Mouse (Mus musculus) heart, embryonic 11.5 days (tissue): ENCODE data around the gene Bmp2k. TPM values are rescaled to one million over a fixed set of nuclear protein-coding genes. Genes with fewer than 3 reads are reported as not detected.

Experiments
- ATAC-seq: fragments of 200-750 bp; cut with Nextera tagmentation; replicated peaks from 2 replicates; pipeline ENCODE4 v1.8.0; 2017; ENCODE audit warnings: moderate library complexity; ENCODE audit not compliant: insufficient number of reproducible peaks, low FRiP score, low TSS enrichment
- H3K27ac ChIP-seq: fragments of 300-500 bp; sonication (generic); 2 replicates; pipeline ENCODE4 v1.5.1; 2014; ENCODE audit warnings: mild to moderate bottlenecking, low read depth, low read length
- H3K27me3 ChIP-seq: fragments of 300-500 bp; sonication (generic); 2 replicates; pipeline ENCODE4 v1.6.1; 2014; ENCODE audit warnings: mild to moderate bottlenecking, low read length, mixed read lengths; ENCODE audit not compliant: control insufficient read depth, insufficient read depth
- H3K36me3 ChIP-seq: fragments of 300-500 bp; sonication (generic); 2 replicates; pipeline ENCODE4 v1.6.1; 2014; ENCODE audit warnings: mild to moderate bottlenecking, low read length, moderate library complexity, mixed read lengths; ENCODE audit not compliant: control insufficient read depth, insufficient read depth
- H3K4me1 ChIP-seq: fragments of 300-500 bp; sonication (generic); 2 replicates; pipeline ENCODE4 v1.6.1; 2014; ENCODE audit warnings: low read length; ENCODE audit not compliant: control insufficient read depth, insufficient read depth
- H3K4me2 ChIP-seq: fragments of 300-500 bp; sonication (generic); 2 replicates; pipeline ENCODE4 v1.6.1; 2014; ENCODE audit warnings: mild to moderate bottlenecking, moderate library complexity
- H3K4me3 ChIP-seq: fragments of 300-500 bp; sonication (generic); 2 replicates; pipeline ENCODE4 v1.5.1; 2014; ENCODE audit warnings: low read depth, low read length
- H3K9ac ChIP-seq: fragments of 300-500 bp; sonication (generic); 2 replicates; pipeline ENCODE4 v1.6.1; 2014; ENCODE audit warnings: mild to moderate bottlenecking, low read depth, low read length, moderate library complexity
- H3K9me3 ChIP-seq: fragments of 300-500 bp; sonication (generic); replicated peaks from 2 replicates; pipeline ENCODE4 v1.6.1; 2016; ENCODE audit warnings: low read length; ENCODE audit not compliant: control insufficient read depth
- WGBS: fragments of 180-500 bp; shearing (Covaris S2); extraction: QIAGEN DNeasy Blood & Tissue Kit; methylation state at CpG from one replicate; pipeline ENCODE4 v1.1.7; 2014; ENCODE audit not compliant: insufficient replicate concordance; 5-methylcytosine and 5-hydroxymethylcytosine counted together
- polyA plus RNA-seq: library from polyadenylated mRNA; unstranded; fragments of >200 nt; fragmentation: Nextera tagmentation; extraction: Ambion mirVana; gene quantifications from 2 replicates; pipeline ENCODE4 v1.2.1, GENCODE M21; 2014

The Bmp2k gene
- polyA plus RNA-seq, 1 experiment from 2014 or later: 12.7 TPM

- Histone ChIP-seq H3K4me3 (no peak overlapping the region), H3K9me3 (no peaks in the 10 kb centered on the region), H3K4me2 (no peak overlapping the region), H3K9ac (no peak overlapping the region), H3K27me3 (no peaks in the 10 kb centered on the region), H3K36me3 (no peaks in the 10 kb centered on the region), H3K4me1 (0 out of 2 replicates have a peak, but pooled peaks cover 4% of the 10 kb centered on the region), H3K27ac (no peak overlapping the region)
- WGBS: 81% methylated on average over 5 of the region's 5 CpGs
- ATAC-seq: no peak
Measured at GRCm38 (mm10) chr5:96992651-96993050, 4.8 kb upstream of the Bmp2k start.

GRCm38 (mm10) chr5:96993057-96993456 lies 4.4 kb upstream of the Bmp2k start:
- Histone ChIP-seq H3K4me2 (no peak overlapping the region), H3K36me3 (no peaks in the 10 kb centered on the region), H3K27ac (no peak overlapping the region), H3K9me3 (no peaks in the 10 kb centered on the region), H3K27me3 (no peaks in the 10 kb centered on the region), H3K4me1 (0 out of 2 replicates have a peak, but pooled peaks cover 4% of the 10 kb centered on the region), H3K4me3 (no peak overlapping the region), H3K9ac (no peak overlapping the region)
- no peak for ATAC-seq
- 76% methylated on average over 8 of the region's 8 CpGs for WGBS

GRCm38 (mm10) chr5:96995791-96996190 lies 1.7 kb upstream of the Bmp2k start:
- WGBS: 80% methylated on average over 5 of the region's 5 CpGs
- Histone ChIP-seq H3K9me3 (no peaks in the 10 kb centered on the region), H3K27ac (no peak overlapping the region), H3K4me3 (no peak overlapping the region), H3K27me3 (no peaks in the 10 kb centered on the region), H3K9ac (no peak overlapping the region), H3K36me3 (no peaks in the 10 kb centered on the region), H3K4me1 (0 out of 2 replicates have a peak, but pooled peaks cover 7% of the 10 kb centered on the region), H3K4me2 (no peak overlapping the region)
- ATAC-seq: no peak

GRCm38 (mm10) chr5:96996401-96997309 lies 834 bp upstream of the Bmp2k start:
- Histone ChIP-seq H3K4me1 (0 out of 2 replicates have a peak, but pooled peaks cover 7% of the 10 kb centered on the region), H3K4me2 (peak overlapping the region; percentile 93), H3K27ac (peak overlapping the region; percentile 94), H3K4me3 (peak overlapping the region; percentile 87), H3K9me3 (no peaks in the 10 kb centered on the region), H3K9ac (peak overlapping the region; percentile 89), H3K36me3 (no peaks in the 10 kb centered on the region), H3K27me3 (0 out of 2 replicates have a peak, but pooled peaks cover 3% of the 10 kb centered on the region)
- ATAC-seq: peak; percentile 3; the same call in 1 of the 2 replicates
- 19% methylated on average over 39 of the region's 39 CpGs for WGBS

GRCm38 (mm10) chr5:96997802-96998565 lies 495 bp downstream of the Bmp2k start:
- WGBS: under 1% methylated on average over 63 of the region's 75 CpGs
- H3K4me1 ChIP-seq: peaks cover 9% of the 10 kb centered on the region; the same call in 1 of the 2 replicates
- peak overlapping the region; percentile 89 for H3K9ac ChIP-seq
- peak overlapping the region; percentile 94 for H3K27ac ChIP-seq
- H3K36me3 ChIP-seq: no peaks in the 10 kb centered on the region
- peak; percentile 37; the same call in 1 of the 2 replicates for ATAC-seq
- no peaks in the 10 kb centered on the region for H3K9me3 ChIP-seq
- peaks cover 6% of the 10 kb centered on the region; the same call in 1 of the 2 replicates for H3K27me3 ChIP-seq
- H3K4me3 ChIP-seq: peak overlapping the region; percentile 87
- peak overlapping the region; percentile 93 for H3K4me2 ChIP-seq

GRCm38 (mm10) chr5:96998566-96998907 lies 1.0 kb downstream of the Bmp2k start:
- H3K4me2 ChIP-seq: peak overlapping the region; percentile 93
- no peaks in the 10 kb centered on the region for H3K36me3 ChIP-seq
- 10% methylated on average over 6 of the region's 6 CpGs for WGBS
- H3K4me3 ChIP-seq: peak overlapping the region; percentile 87
- no peak for ATAC-seq
- no peaks in the 10 kb centered on the region for H3K9me3 ChIP-seq
- peaks cover 8% of the 10 kb centered on the region; the same call in 1 of the 2 replicates for H3K27me3 ChIP-seq
- peak overlapping the region; percentile 94 for H3K27ac ChIP-seq
- peaks cover 9% of the 10 kb centered on the region; the same call in 1 of the 2 replicates for H3K4me1 ChIP-seq
- peak overlapping the region; percentile 89 for H3K9ac ChIP-seq

GRCm38 (mm10) chr5:96999601-97000000 lies 2.1 kb downstream of the Bmp2k start:
- 71% methylated on average over 7 of the region's 7 CpGs for WGBS
- no peaks in the 10 kb centered on the region for H3K9me3 ChIP-seq
- peaks cover 8% of the 10 kb centered on the region; the same call in 1 of the 2 replicates for H3K27me3 ChIP-seq
- H3K4me1 ChIP-seq: peaks cover 9% of the 10 kb centered on the region; the same call in 1 of the 2 replicates
- H3K36me3 ChIP-seq: no peaks in the 10 kb centered on the region
- H3K4me3 ChIP-seq: peak overlapping the region; percentile 87
- H3K27ac ChIP-seq: no peak overlapping the region
- ATAC-seq: no peak
- peak overlapping the region; percentile 40; the same call in 1 of the 2 replicates for H3K9ac ChIP-seq
- H3K4me2 ChIP-seq: peak overlapping the region; percentile 93

- Histone ChIP-seq H3K4me1 (peaks cover 9% of the 10 kb centered on the region; the same call in 1 of the 2 replicates), H3K36me3 (no peaks in the 10 kb centered on the region), H3K9ac (no peak overlapping the region), H3K4me2 (peak overlapping the region; percentile 93), H3K27me3 (peaks cover 8% of the 10 kb centered on the region; the same call in 1 of the 2 replicates), H3K9me3 (no peaks in the 10 kb centered on the region), H3K4me3 (peak overlapping the region; percentile 87; the same call in 1 of the 2 replicates), H3K27ac (no peak overlapping the region)
- WGBS: 81% methylated on average over 5 of the region's 5 CpGs
- no peak for ATAC-seq
Measured at GRCm38 (mm10) chr5:97000524-97000923, 3.0 kb downstream of the Bmp2k start.
